Mouse (Mus musculus): ENCODE measurements around the gene Dchs2.

DNA sequence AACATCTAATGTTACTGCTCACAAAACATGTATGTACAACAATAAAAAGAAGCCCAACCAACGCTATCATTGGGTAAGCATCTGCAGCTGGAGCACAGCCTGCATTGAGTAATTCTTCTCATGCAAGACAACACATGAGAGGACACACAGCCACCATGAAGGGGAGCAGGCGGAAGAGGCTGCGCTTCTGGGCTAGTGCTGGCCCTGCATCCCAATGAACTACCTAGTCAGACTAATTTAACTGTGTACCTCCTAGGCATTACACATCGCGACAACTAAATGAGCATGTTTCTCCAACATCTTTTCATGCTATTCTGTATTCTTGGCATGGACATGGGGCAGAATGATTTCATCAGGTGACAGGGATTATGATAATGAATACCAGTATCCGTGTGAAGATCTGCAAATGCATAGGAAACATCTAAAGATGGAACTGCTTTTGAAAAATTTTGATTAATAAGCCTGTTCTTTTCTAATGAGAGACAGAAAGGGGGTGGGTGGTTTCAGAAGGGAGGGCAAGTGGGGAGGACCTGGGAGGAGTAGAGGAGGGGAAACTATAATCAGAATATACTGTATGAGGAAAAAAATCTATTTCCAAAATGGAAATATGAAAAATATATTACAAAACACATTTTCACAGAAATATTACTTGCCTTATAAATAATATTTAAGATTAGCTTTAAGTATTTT is 33.9 kb downstream of the Dchs2 start:
- TF ChIP-seq CTCF (IDR thresholded peaks at IDR 0.05; ENCODE audit: extremely low read depth, insufficient read depth, insufficient read length, insufficient replicate concordance) (no peak), POLR2A (IDR thresholded peaks at IDR 0.05; ENCODE audit: low read depth, low read length) (no peak)

Data from spleen, adult 2 months (tissue).